Mouse (Mus musculus) megakaryocyte, embryonic 14.5 days (primary cell): ENCODE data around the gene Col4a2.

Source experiments
- FLI1 ChIP-seq: IDR thresholded peaks from 2 replicates; pipeline ENCODE4 v1.6.1; 2012; ENCODE audit warnings: low read length, inconsistent platforms, mixed read lengths
- GATA1 ChIP-seq: IDR thresholded peaks from 3 replicates; pipeline ENCODE4 v1.6.1; 2012; ENCODE audit warnings: mixed read lengths, low read length, inconsistent platforms, borderline replicate concordance

GRCm38 (mm10) chr8:11412450-11412849, 99.8 kb downstream of the Col4a2 start:
- TF ChIP-seq GATA1: no peak
- no peak for TF ChIP-seq FLI1
